Mouse (Mus musculus) adrenal gland, postnatal 14 days (tissue): Measurements from ENCODE around the gene Angptl1. TPM values are rescaled to one million over a fixed set of nuclear protein-coding genes. Genes with fewer than 3 reads are reported as not detected.

Source experiments
- DNase-seq: peaks from one replicate; pipeline ENCODE4 v3.0.0; 2021; ENCODE audit warnings: mixed read lengths
- total RNA-seq: library from RNA; stranded (reverse); gene quantifications from 2 replicates; pipeline ENCODE4 v1.2.3, GENCODE M21; 2021

The Angptl1 gene
- total RNA-seq, 1 experiment from 2014 or later, result 4.3 TPM

GRCm38 (mm10) chr1:156870616-156871015 is 32.3 kb downstream of the Angptl1 start:
- DNase-seq, result no peak

- peak; percentile 35 for DNase-seq
Observed at GRCm38 (mm10) chr1:156884782-156885181, 46.4 kb downstream of the Angptl1 start.

GRCm38 (mm10) chr1:156885879-156886278 is 47.5 kb downstream of the Angptl1 start:
- no peak for DNase-seq

- DNase-seq, result no peak
Observed at GRCm38 (mm10) chr1:156888830-156889229, 50.5 kb downstream of the Angptl1 start.

GRCm38 (mm10) chr1:156891561-156891960 is 53.2 kb downstream of the Angptl1 start:
- no peak for DNase-seq

- no peak for DNase-seq
Observed at GRCm38 (mm10) chr1:156901689-156902088, 63.3 kb downstream of the Angptl1 start.

- DNase-seq, result no peak
Observed at GRCm38 (mm10) chr1:156903899-156904298, 65.5 kb downstream of the Angptl1 start.

- DNase-seq, result no peak
Observed at GRCm38 (mm10) chr1:156905660-156906059, 67.3 kb downstream of the Angptl1 start.

- DNase-seq, result no peak
Observed at GRCm38 (mm10) chr1:156909265-156909664, 70.9 kb downstream of the Angptl1 start.

GRCm38 (mm10) chr1:156909866-156910265 is 71.5 kb downstream of the Angptl1 start:
- DNase-seq, result no peak

Other genes starting within 250 kb of the Angptl1 start
- gene Tor3a, start 164.2 kb upstream of the Angptl1 start, total RNA-seq, result 10.6 and 13.8 TPM in 2 replicates
- gene Fam20b, start 119.5 kb upstream of the Angptl1 start, total RNA-seq, result 40.7 and 42.9 TPM in 2 replicates
- 28.6 and 30.3 TPM in 2 replicates for gene Ralgps2, start 101.1 kb downstream of the Angptl1 start, total RNA-seq